Mouse (Mus musculus) retina, adult 2 months (tissue): ENCODE measurements at regions not wholly inside any gene's neighbourhood (a gene's known extent, or its start where the extent isn't known, plus 50 kb on each side); places are given as distances from the start of the nearest gene placed in this dataset.

ENCODE experiments used
- DNase-seq: peaks from one replicate; pipeline ENCODE4 v3.0.0-alpha.2; 2012; ENCODE audit warnings: low read depth, low spot score

- DNase-seq = no peak
Observed at GRCm38 (mm10) chr13:26594313-26594712, 175.7 kb downstream of the Hdgfl1 start.

- DNase-seq = no peak
Observed at GRCm38 (mm10) chr13:26593750-26594149, 176.2 kb downstream of the Hdgfl1 start.

DNA sequence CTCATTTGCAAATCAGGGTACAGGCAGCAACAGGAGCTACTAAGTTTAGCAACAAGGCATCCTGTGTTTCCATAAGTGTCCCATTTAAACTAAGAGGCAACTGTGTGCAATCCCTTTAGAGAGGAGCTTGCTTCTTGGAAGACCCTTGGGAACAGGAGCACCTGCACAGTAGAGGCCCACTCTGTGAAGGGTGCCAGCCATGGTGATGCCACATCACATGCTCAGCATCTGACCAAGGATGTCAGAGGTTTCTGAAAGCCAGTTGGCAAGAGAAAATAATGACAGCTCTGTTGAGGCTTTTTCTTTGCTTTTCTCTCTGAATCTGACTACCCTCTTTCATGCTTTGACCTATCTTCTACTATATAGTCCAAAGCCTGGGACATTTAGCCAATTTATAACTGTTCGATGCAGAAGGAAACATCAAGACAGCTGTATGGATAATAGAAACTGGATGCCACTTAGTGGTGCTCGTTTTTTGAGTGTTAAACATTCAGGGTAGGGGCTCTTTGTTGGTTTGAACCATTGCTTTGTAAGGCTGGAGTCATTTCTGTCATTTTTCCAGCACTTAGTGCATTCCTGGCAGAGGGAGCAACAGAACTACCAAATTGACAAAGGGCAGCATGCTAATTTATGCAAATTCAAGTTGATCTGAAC, 193.9 kb downstream of the Hdgfl1 start:
- DNase-seq = no peak

- no peak for DNase-seq
Observed at GRCm38 (mm10) chr13:26569422-26569821, 200.5 kb downstream of the Hdgfl1 start.

DNA sequence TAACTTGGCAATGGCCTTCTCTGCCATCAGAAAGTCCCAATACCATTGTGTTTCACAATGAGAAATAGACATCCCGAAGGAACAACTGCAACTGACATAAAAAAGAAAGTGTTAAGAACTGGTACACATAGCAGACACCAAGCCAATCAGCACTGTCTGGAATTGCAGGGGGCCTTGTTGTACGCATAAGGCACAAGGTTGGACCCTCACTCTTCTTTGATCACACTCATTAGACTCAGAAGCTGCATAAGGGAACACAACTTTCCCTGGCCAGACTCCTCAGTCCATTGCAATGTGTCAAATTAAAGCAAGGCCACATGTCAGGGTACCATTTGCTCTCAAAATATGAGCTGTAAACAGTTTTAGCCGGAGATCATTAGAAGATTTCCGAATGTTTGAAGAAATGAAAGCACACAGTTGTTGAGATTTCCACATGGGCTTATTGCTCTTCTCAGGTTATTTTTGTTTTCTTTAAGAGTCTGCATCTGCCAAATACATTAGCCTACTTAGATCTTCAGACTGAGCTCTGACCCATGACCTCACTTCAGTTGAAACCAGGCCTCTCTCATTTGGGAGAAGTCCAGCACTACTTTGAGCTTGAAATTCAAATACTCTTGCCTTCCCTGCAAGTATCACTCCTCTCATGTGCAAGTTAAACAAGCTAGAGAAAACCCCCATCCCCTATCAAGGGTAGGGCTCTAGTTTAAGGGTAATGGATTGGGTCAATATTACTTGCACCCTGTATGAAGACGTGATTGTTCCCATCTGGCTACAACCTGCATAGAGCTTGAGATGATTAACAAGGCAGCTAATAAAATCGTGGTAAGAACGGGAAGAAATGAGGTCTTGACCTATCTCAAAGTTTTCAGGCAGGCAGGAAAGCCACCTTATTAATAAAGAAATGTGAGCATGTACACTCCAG, 204.8 kb downstream of the Hdgfl1 start:
- DNase-seq = no peak

DNA sequence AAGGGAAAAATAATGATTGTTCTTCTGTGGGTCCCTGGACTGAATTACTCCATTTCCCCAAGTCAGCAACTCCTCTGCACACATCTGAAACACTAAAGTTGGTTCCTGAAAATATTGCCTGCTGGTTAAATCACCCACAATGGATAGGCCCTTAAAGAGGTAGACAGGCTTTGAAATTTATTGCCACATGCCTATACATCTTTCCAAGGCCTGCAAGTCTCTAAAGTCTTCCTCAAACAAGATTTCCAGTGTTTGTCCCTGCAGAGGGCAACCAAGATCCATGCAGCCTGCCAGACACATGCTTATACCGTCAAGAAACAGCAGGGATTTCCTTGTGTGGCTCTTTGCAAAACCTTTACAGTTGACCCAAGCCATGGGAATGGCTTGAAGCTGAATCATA, 211.6 kb downstream of the Hdgfl1 start:
- no peak for DNase-seq

DNA sequence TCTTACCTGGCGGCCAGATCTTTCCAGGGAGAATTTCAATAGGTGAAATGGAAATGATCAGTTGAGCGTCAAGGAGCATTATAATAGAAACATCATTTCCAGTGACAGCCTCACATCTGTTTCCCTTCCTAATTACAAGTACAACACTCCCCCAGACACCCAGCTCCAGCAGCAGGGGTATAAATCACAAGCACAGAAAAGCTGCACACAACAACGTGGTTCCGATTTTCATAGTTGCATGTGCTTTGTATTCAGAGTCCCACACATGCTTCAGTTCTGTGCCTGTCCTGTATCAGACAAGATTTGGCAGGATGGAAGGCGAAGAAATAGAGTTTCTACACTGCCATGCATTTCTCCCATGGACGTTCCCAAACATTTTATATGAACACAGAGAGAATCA, 215.7 kb downstream of the Hdgfl1 start:
- DNase-seq = no peak

DNA sequence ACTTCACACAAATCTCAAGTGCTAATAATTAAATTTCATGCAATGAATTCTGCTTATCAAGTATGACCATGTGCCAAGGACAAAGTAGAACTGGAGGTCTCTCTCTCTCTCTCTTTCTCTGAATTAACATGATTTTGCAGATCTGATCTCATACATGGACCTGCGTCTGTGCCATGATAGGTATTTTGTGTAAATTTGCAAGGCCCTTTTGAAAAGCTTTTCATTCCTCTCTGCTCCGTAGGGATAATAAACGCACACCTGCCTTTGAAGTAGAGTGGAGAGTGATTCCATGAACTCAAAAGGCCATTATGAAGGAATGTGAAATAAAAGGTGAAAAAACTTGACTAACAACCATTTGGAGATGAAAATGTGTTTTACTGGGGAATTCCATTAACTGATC, 217.8 kb downstream of the Hdgfl1 start:
- DNase-seq = no peak

GRCm38 (mm10) chr13:26538928-26539327, 231.0 kb downstream of the Hdgfl1 start:
- DNase-seq = no peak

DNA sequence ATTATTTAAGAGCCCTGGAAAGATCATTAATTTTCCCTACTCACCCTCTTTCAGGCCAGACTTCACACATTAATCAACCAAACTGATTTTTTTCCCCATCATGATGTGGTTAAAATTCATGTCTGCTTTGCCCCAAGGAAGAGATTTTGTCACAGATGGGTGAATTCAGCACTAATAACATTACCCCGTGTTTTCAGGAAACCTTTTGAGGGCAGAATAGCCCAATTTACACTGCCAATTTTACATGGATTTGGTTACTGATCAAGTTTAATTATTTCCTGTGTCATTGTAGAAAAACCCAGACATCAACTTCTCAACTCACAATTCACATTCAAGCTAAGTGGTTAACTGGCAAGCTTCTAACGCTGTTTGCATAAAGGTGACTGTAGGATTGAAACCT, 233.4 kb downstream of the Hdgfl1 start:
- DNase-seq = no peak

DNA sequence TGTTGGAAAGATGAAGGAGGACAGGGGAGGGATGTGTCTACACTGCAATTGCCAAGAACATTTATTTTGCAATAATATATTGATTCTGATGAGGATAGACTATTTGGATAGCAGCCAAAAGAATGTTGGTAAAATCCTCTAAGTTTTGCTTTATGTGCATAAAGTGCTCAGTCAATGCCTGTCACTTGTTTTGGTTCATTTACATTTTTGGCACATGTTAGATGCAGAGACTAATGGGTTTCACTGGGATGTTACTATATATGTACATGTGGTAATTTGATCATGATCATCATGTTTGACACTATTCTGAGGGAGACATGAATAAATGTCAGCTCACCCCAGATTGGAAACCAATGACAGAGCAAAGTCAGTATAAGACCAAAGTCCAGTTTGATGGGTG, 237.2 kb downstream of the Hdgfl1 start:
- DNase-seq = no peak

DNA sequence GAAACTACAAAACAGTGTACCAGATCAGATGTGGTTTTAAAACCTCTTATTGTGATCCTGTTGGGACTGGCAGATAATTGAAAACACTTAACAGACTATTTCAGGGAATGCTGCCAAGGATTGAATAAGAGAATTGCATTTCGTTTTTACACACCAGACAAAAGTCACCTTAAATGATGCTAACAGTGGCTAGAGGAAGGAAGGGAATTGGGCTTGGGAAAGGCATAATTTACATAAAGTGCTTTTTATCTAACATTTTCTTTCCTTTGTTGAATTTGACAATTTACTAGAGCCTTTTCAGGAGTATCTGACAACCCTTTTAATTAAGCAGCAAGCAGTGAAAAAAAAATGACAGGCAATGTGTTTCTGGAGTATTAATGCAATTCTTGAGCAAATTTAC, 250.9 kb downstream of the Hdgfl1 start:
- no peak for DNase-seq

GRCm38 (mm10) chr13:26518425-26518824, 251.5 kb downstream of the Hdgfl1 start:
- no peak for DNase-seq

DNA sequence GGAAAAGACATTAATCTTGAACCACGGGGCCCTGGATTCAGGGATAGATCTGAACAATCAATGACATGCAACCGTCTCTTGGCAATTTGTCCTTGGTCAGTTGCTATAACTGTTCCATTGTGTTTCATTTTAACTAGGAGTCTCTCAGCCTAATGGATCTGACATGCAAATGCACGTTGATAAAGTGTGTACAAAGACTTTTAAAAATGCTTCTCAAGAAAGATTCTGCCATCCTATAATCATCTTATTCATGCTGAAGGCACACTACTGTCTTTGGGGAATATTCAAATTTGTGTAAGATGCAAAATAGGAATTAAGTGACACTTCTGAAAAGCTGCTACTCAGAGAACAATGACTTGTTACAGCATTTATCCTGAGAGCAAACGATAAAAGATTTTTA, 252.3 kb downstream of the Hdgfl1 start:
- no peak for DNase-seq

GRCm38 (mm10) chr13:26510448-26510847, 259.5 kb downstream of the Hdgfl1 start:
- DNase-seq = no peak

- DNase-seq = no peak
Observed at GRCm38 (mm10) chr13:26509841-26510240, 260.1 kb downstream of the Hdgfl1 start.

DNA sequence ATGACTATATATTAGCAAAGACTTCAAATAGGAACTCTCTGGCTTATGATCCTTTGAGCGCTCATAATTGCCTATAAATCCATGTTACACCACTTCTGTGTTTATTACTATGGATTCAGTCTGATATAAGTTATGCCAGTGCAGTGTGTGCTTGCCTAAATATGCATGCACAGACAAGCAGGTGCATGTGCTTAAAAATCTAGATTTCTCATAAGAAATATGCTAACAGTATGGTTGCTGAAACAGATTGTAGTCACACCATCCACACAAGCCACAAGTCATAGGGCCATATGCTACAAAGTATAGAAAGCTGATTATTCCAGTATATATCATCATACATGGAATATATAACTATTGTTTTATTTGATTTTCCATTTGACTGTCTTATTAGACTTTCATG, 266.2 kb downstream of the Hdgfl1 start:
- DNase-seq = no peak

GRCm38 (mm10) chr13:26497086-26497485, 272.9 kb downstream of the Hdgfl1 start:
- DNase-seq = no peak

DNA sequence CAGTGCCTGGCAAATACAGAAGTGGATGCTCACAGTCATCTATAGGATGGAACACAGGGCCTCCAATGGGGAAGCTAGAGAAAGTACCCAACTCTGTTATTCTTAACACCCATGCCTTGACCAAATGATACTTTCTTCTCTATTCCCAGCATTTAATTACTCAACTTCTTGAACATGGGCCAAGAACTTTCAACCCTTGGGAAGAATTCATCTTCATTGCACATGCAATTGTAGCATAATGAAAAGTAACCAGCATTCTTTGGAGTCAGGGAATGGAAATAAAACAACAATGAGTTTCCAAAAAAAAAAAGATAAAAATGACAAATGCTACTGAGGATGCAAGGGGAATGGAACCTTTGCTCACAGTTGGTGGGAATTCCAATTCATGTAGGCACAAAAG, 274.1 kb downstream of the Hdgfl1 start:
- DNase-seq = no peak

DNA sequence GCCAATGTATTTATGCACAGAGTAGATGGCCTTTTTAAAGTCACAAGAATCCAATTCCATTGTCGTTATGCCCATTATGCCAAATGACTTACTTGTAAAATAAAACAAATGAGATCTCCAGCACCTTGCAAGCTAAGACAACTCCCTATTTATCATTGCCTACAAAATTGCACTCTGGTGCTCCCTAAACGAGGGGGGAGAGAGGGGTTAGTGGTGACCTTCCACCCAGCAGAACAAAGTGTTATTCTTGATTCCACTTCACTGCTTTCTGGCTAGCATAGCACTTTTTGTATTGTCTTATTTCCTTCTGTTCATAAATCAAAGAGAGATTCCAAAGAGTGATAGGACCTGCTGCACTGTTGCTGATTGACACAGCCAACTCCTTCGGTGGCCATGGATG, 300.6 kb downstream of the Hdgfl1 start:
- no peak for DNase-seq

DNA sequence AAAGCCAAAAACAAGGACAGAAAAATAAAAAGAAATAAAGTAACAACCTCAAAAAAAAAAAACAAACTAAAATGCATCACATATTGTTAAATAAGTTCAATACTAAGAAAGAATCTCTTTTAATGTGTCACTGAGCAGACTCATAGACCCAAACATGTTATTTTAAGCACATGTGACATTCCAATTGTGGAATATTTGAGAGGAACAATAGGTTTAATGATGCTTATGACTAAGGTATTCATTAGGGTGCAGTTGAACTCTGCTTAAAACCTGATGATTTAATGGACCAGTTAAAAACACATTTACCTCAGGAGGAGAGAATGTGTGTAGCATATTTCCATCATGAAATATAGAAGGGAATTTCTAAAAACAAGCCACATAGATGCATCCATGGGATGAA, 302.4 kb downstream of the Hdgfl1 start:
- DNase-seq = no peak

GRCm38 (mm10) chr13:26464523-26464922, 305.4 kb downstream of the Hdgfl1 start:
- DNase-seq = peak; percentile 6

DNA sequence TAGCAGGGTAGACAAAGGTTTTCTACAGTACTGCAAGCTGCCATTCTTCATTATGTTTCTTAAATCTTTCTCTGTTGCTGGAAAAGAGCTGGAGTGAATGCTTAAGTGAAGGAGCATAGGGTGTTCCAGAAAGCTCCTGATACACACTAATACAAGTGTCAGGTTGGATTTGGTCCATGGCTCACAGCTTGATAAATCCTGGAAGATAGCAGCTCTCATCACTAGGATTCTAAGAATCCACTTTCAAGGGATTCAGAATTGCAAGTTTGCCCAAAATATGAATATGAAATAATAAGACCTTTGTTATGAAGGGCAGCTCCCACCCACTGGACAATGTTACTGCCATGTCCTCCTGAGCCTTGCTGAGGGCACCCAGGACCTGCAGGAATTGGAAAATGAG, 305.9 kb downstream of the Hdgfl1 start:
- peak; percentile 6 for DNase-seq
